Mouse (Mus musculus): Measurements from ENCODE around the gene Eya2.

The Eya2 gene

GRCm38 (mm10) chr2:165721941-165722340, 127.1 kb downstream of the Eya2 start:
- ChIA-PET CTCF (interaction anchor here in 3 of 4 experiments (0.5 to 2.0 kb wide), 7 partner anchors 20 to 1211 kb away, joined by 3 to 23 read pairs (median 5); partner anchors contain the start of gene Zmynd8 (in 1 of the 3)), POLR2A (interaction anchor here (0.6 to 1.8 kb wide), 11 partner anchors 10 to 182 kb away, joined by 3 to 7 read pairs (median 3); no protein-coding TSS in a partner anchor)

GRCm38 (mm10) chr2:165732552-165733238, 137.9 kb downstream of the Eya2 start:
- CTCF ChIA-PET = interaction anchor here in 3 of 4 experiments (0.5 to 1.1 kb wide), 3 partner anchors 10 to 299 kb away, joined by 3 to 16 read pairs (median 4); no protein-coding TSS in a partner anchor

GRCm38 (mm10) chr2:165733701-165734100, 138.9 kb downstream of the Eya2 start:
- CTCF ChIA-PET = interaction anchor here in 2 of 4 experiments (0.7 kb wide), 2 partner anchors 17 to 1986 kb away, joined by 3 to 7 read pairs; no protein-coding TSS in a partner anchor
- POLR2A ChIA-PET = interaction anchor here in 2 of 4 experiments (0.6 to 1.3 kb wide), 5 partner anchors 11 to 75 kb away, joined by 3 to 4 read pairs (median 3); no protein-coding TSS in a partner anchor

More at GRCm38 (mm10) chr2:165732552-165733238, 137.9 kb downstream of the Eya2 start:
- POLR2A ChIA-PET = interaction anchor here in 2 of 4 experiments (0.8 to 1.3 kb wide), 3 partner anchors 10 to 190 kb away, joined by 3 to 4 read pairs (median 3); no protein-coding TSS in a partner anchor

GRCm38 (mm10) chr2:165736297-165736696, 141.5 kb downstream of the Eya2 start:
- ChIA-PET POLR2A (interaction anchor here in 1 of 4 experiments (1.1 to 1.9 kb wide), 2 partner anchors 19 to 74 kb away, joined by 3 to 4 read pairs; no protein-coding TSS in a partner anchor), CTCF (interaction anchor here (0.5 to 1.9 kb wide), 5 partner anchors 9 to 450 kb away, joined by 3 to 7 read pairs (median 3); no protein-coding TSS in a partner anchor)

GRCm38 (mm10) chr2:165740381-165740780, 145.5 kb downstream of the Eya2 start:
- ChIA-PET POLR2A (interaction anchor here in 1 of 4 experiments (2.4 kb wide), 1 partner anchor 23 kb away, joined by 6 read pairs; no protein-coding TSS in a partner anchor), CTCF (interaction anchor here in 1 of 4 experiments (1.0 kb wide), 1 partner anchor 156 kb away, joined by 3 read pairs; no protein-coding TSS in a partner anchor)

- ChIA-PET POLR2A (interaction anchor here in 3 of 4 experiments (0.6 to 2.5 kb wide), 9 partner anchors 13 to 271 kb away, joined by 3 to 9 read pairs (median 4); no protein-coding TSS in a partner anchor), CTCF (interaction anchor here (0.6 to 2.1 kb wide), 11 partner anchors 10 to 1113 kb away, joined by 3 to 10 read pairs (median 4); no protein-coding TSS in a partner anchor)
Observed at GRCm38 (mm10) chr2:165740982-165741381, 146.2 kb downstream of the Eya2 start.

- ChIA-PET POLR2A (interaction anchor here in 3 of 4 experiments (0.6 to 2.5 kb wide), 10 partner anchors 14 to 271 kb away, joined by 3 to 9 read pairs (median 4); no protein-coding TSS in a partner anchor), CTCF (interaction anchor here (0.6 to 2.1 kb wide), 11 partner anchors 10 to 1113 kb away, joined by 3 to 10 read pairs (median 4); no protein-coding TSS in a partner anchor)
Observed at GRCm38 (mm10) chr2:165741526-165742050, 146.8 kb downstream of the Eya2 start.

- ChIA-PET CTCF (interaction anchor here in 3 of 4 experiments (0.7 to 2.1 kb wide), 6 partner anchors 10 to 216 kb away, joined by 3 to 10 read pairs (median 6); no protein-coding TSS in a partner anchor), POLR2A (interaction anchor here in 3 of 4 experiments (0.6 to 2.5 kb wide), 13 partner anchors 15 to 91 kb away, joined by 3 to 9 read pairs (median 4); no protein-coding TSS in a partner anchor)
Observed at GRCm38 (mm10) chr2:165742210-165742786, 147.5 kb downstream of the Eya2 start.

- CTCF ChIA-PET = no interaction called here
Observed at GRCm38 (mm10) chr2:165745306-165746098, 150.7 kb downstream of the Eya2 start.

GRCm38 (mm10) chr2:165747975-165748374, 153.1 kb downstream of the Eya2 start:
- POLR2A ChIA-PET = interaction anchor here in 1 of 4 experiments (1.5 to 1.7 kb wide), 2 partner anchors 9 to 31 kb away, joined by 3 to 4 read pairs; no protein-coding TSS in a partner anchor
- CTCF ChIA-PET = interaction anchor here in 2 of 4 experiments (0.6 to 1.4 kb wide), 4 partner anchors 35 to 222 kb away, joined by 3 read pairs; no protein-coding TSS in a partner anchor

More at GRCm38 (mm10) chr2:165745306-165746098, 150.7 kb downstream of the Eya2 start:
- POLR2A ChIA-PET = interaction anchor here in 2 of 4 experiments (1.0 kb wide), 2 partner anchors 23 to 142 kb away, joined by 3 read pairs; no protein-coding TSS in a partner anchor

GRCm38 (mm10) chr2:165748426-165748825, 153.6 kb downstream of the Eya2 start:
- CTCF ChIA-PET = interaction anchor here in 1 of 4 experiments (1.1 to 1.4 kb wide), 3 partner anchors 34 to 222 kb away, joined by 3 read pairs; no protein-coding TSS in a partner anchor
- POLR2A ChIA-PET = interaction anchor here in 1 of 4 experiments (1.5 kb wide), 1 partner anchor 9 kb away, joined by 3 read pairs; no protein-coding TSS in a partner anchor

- ChIA-PET CTCF (interaction anchor here (0.6 to 1.6 kb wide), 13 partner anchors 10 to 792 kb away, joined by 3 to 6 read pairs (median 3); no protein-coding TSS in a partner anchor), POLR2A (interaction anchor here in 2 of 4 experiments (0.6 to 1.6 kb wide), 4 partner anchors 59 to 1925 kb away, joined by 3 to 5 read pairs (median 4); no protein-coding TSS in a partner anchor)
Observed at GRCm38 (mm10) chr2:165751068-165751467, 156.2 kb downstream of the Eya2 start.

- ChIA-PET POLR2A (interaction anchor here in 3 of 4 experiments (0.6 to 1.6 kb wide), 8 partner anchors 17 to 845 kb away, joined by 3 to 5 read pairs (median 4); no protein-coding TSS in a partner anchor), CTCF (interaction anchor here in 3 of 4 experiments (0.6 to 1.6 kb wide), 3 partner anchors 36 to 266 kb away, joined by 3 to 10 read pairs (median 4); no protein-coding TSS in a partner anchor)
Observed at GRCm38 (mm10) chr2:165752704-165753103, 157.9 kb downstream of the Eya2 start.

GRCm38 (mm10) chr2:165757799-165758198, 163.0 kb downstream of the Eya2 start:
- POLR2A ChIA-PET = interaction anchor here (0.5 to 2.1 kb wide), 7 partner anchors 12 to 1070 kb away, joined by 3 to 9 read pairs (median 3); no protein-coding TSS in a partner anchor
- CTCF ChIA-PET = interaction anchor here in 1 of 4 experiments (1.1 kb wide), 1 partner anchor 194 kb away, joined by 3 read pairs; no protein-coding TSS in a partner anchor

- ChIA-PET CTCF (interaction anchor here in 2 of 4 experiments (0.6 to 1.1 kb wide), 3 partner anchors 24 to 193 kb away, joined by 3 to 5 read pairs (median 3); no protein-coding TSS in a partner anchor), POLR2A (interaction anchor here in 3 of 4 experiments (0.5 to 2.1 kb wide), 4 partner anchors 14 to 1070 kb away, joined by 3 to 9 read pairs (median 3); no protein-coding TSS in a partner anchor)
Observed at GRCm38 (mm10) chr2:165758534-165758933, 163.7 kb downstream of the Eya2 start.

- ChIA-PET POLR2A (interaction anchor here in 2 of 4 experiments (1.0 to 2.1 kb wide), 3 partner anchors 13 to 51 kb away, joined by 3 to 9 read pairs (median 3); no protein-coding TSS in a partner anchor), CTCF (no interaction called here)
Observed at GRCm38 (mm10) chr2:165759421-165759985, 164.7 kb downstream of the Eya2 start.
